Mouse (Mus musculus): ENCODE measurements around the gene Ckap4.
"Not testable (repeated sequence)": the region's sequence is repeated elsewhere in the genome, so short reads cannot be mapped to it uniquely, and the experiment has no call there.

The Ckap4 gene

GRCm38 (mm10) chr10:84498867-84499266 is 35.0 kb downstream of the Ckap4 start:
- no peak for DNase-seq (ENCODE audit: low read depth, low spot score)

- no peak for DNase-seq (ENCODE audit: low read depth, low spot score)
Measured at GRCm38 (mm10) chr10:84496805-84497204, 37.1 kb downstream of the Ckap4 start.

GRCm38 (mm10) chr10:84494432-84494831 is 39.4 kb downstream of the Ckap4 start:
- DNase-seq (ENCODE audit: low read depth, low spot score), result peak; percentile 34

GRCm38 (mm10) chr10:84490115-84490514 is 43.7 kb downstream of the Ckap4 start:
- DNase-seq (ENCODE audit: low read depth, low spot score), result no peak

- peak; percentile 51 for DNase-seq (ENCODE audit: low read depth, low spot score)
Measured at GRCm38 (mm10) chr10:84488315-84488714, 45.5 kb downstream of the Ckap4 start.

GRCm38 (mm10) chr10:84484661-84485060 is 49.2 kb downstream of the Ckap4 start:
- peak; percentile 54 for DNase-seq (ENCODE audit: low read depth, low spot score)

- peak; percentile 14 for DNase-seq (ENCODE audit: low read depth, low spot score)
Measured at GRCm38 (mm10) chr10:84483553-84483952, 50.3 kb downstream of the Ckap4 start.

GRCm38 (mm10) chr10:84483069-84483468 is 50.8 kb downstream of the Ckap4 start:
- DNase-seq (ENCODE audit: low read depth, low spot score), result peak; percentile 36

- not testable (repeated sequence) for DNase-seq (ENCODE audit: low read depth, low spot score)
Measured at GRCm38 (mm10) chr10:84482418-84482817, 51.4 kb downstream of the Ckap4 start.

GRCm38 (mm10) chr10:84481327-84481671 is 52.6 kb downstream of the Ckap4 start:
- peak; percentile 56 for DNase-seq (ENCODE audit: low read depth, low spot score)

GRCm38 (mm10) chr10:84480667-84481326 is 53.1 kb downstream of the Ckap4 start:
- peak; percentile 76 for DNase-seq (ENCODE audit: low read depth, low spot score)

GRCm38 (mm10) chr10:84480146-84480545 is 53.7 kb downstream of the Ckap4 start:
- no peak for DNase-seq (ENCODE audit: low read depth, low spot score)

GRCm38 (mm10) chr10:84477613-84478076 is 56.2 kb downstream of the Ckap4 start:
- DNase-seq (ENCODE audit: low read depth, low spot score), result no peak

- DNase-seq (ENCODE audit: low read depth, low spot score), result no peak
Measured at GRCm38 (mm10) chr10:84477045-84477612, 56.7 kb downstream of the Ckap4 start.
